Mouse (Mus musculus) lung, postnatal 0 days (tissue): ENCODE results near the gene Odr4. TPM values are rescaled to one million over a fixed set of nuclear protein-coding genes. Genes with fewer than 3 reads are reported as not detected.

Source experiments
- ATAC-seq: fragments of 200-750 bp; cut with Nextera tagmentation; 2 replicates; pipeline ENCODE4 v1.8.0; 2017; ENCODE audit warnings: moderate library complexity
- DNase-seq: peaks from one replicate; pipeline ENCODE4 v3.0.0-alpha.2; 2016; ENCODE audit warnings: low spot score
- H3K27ac ChIP-seq: fragments of 300-500 bp; sonication (generic); 2 replicates; pipeline ENCODE4 v1.5.1; 2014; ENCODE audit warnings: antibody characterized with exemption, mild to moderate bottlenecking, low read length, mixed read lengths
- H3K27me3 ChIP-seq: fragments of 300-500 bp; sonication (generic); replicated peaks from 2 replicates; pipeline ENCODE4 v1.6.1; 2014; ENCODE audit warnings: low read length, mixed read lengths; ENCODE audit not compliant: insufficient read depth
- H3K36me3 ChIP-seq: fragments of 300-500 bp; sonication (generic); 2 replicates; pipeline ENCODE4 v1.6.1; 2014; ENCODE audit warnings: low read length, mixed read lengths; ENCODE audit not compliant: insufficient read depth
- H3K4me1 ChIP-seq: fragments of 300-500 bp; sonication (generic); 2 replicates; pipeline ENCODE4 v1.6.1; 2014; ENCODE audit warnings: antibody characterized with exemption, low read depth, low read length, mixed read lengths; ENCODE audit not compliant: insufficient read depth
- H3K4me2 ChIP-seq: fragments of 300-500 bp; sonication (generic); replicated peaks from 2 replicates; pipeline ENCODE4 v1.6.1; 2014; ENCODE audit warnings: low read depth, mild to moderate bottlenecking, low read length, moderate library complexity, mixed read lengths
- H3K4me3 ChIP-seq: fragments of 300-500 bp; sonication (generic); 2 replicates; pipeline ENCODE4 v1.5.1; 2014; ENCODE audit warnings: low read depth, low read length
- H3K9ac ChIP-seq: fragments of 300-500 bp; sonication (generic); replicated peaks from 2 replicates; pipeline ENCODE4 v1.6.1; 2014; ENCODE audit warnings: low read depth, mild to moderate bottlenecking
- H3K9me3 ChIP-seq: fragments of 300-500 bp; sonication (generic); 2 replicates; pipeline ENCODE4 v1.6.1; 2016; ENCODE audit warnings: low read length, mixed read lengths
- CTCF ChIP-seq: IDR thresholded peaks from 2 replicates; pipeline ENCODE4 v1.5.1; 2016; ENCODE audit warnings: antibody characterized with exemption, mild to moderate bottlenecking
- EP300 ChIP-seq: IDR thresholded peaks from 2 replicates; pipeline ENCODE4 v1.6.1; 2016; ENCODE audit warnings: antibody characterized with exemption, mild to moderate bottlenecking, control low read depth
- WGBS: fragments of 180-500 bp; shearing (Covaris S2); extraction: QIAGEN DNeasy Blood & Tissue Kit; methylation state at CpG from one replicate; pipeline ENCODE4 v1.1.7; 2014; 5-methylcytosine and 5-hydroxymethylcytosine counted together
- polyA plus RNA-seq: library from polyadenylated mRNA; unstranded; fragments of >200 nt; fragmentation: Nextera tagmentation; extraction: Ambion mirVana; gene quantifications from 2 replicates; pipeline ENCODE4 v1.2.1, GENCODE M21; 2015

Odr4 gene
- polyA plus RNA-seq, 1 experiment from 2014 or later: 39.1 TPM

DNA sequence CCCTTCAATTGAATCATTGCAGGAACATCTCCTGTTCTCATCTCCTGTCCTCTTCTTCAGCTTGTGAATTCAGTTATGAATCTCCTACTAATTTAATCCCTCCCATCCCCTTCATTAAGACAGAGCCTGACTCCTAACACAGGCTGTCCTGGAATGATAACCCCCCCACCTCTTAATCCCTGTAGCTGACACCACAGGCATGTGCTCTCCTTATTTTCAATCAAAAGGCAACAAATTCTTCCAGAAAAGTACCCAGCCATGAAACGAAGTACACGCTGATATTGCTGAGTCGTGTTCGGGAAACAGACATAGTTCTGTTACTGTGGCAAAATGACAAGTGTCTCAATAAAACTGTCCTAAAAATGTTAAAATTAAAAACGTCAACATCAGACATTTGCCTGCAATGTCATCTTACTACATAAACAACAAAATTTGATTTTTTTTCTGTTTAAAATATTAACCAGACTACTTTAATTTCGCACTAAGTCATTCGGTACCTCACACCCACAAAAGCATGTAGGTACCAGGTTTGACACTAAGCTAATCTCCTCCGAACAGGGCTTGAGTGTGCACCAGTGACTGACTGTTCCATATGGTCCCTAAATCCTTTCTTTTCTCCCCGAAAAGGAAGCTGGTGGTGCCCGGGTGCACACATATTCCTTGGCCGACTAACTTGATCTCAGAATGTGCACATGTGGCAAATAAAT lies 796 bp downstream of the Odr4 start:
- WGBS: 19% methylated on average over 11 of the region's 11 CpGs
- Histone ChIP-seq H3K4me1 (no peaks in the 10 kb centered on the region), H3K4me3 (peak overlapping the region; percentile 72), H3K9ac (peak overlapping the region; percentile 66), H3K9me3 (no peaks in the 10 kb centered on the region), H3K36me3 (0 out of 2 replicates have a peak, but pooled peaks cover 20% of the 10 kb centered on the region), H3K4me2 (peak overlapping the region; percentile 68), H3K27me3 (no peaks in the 10 kb centered on the region), H3K27ac (peak overlapping the region; percentile 93)
- peak; percentile 27 for DNase-seq
- TF ChIP-seq EP300 (no peak), CTCF (no peak)
- ATAC-seq: no peak

DNA sequence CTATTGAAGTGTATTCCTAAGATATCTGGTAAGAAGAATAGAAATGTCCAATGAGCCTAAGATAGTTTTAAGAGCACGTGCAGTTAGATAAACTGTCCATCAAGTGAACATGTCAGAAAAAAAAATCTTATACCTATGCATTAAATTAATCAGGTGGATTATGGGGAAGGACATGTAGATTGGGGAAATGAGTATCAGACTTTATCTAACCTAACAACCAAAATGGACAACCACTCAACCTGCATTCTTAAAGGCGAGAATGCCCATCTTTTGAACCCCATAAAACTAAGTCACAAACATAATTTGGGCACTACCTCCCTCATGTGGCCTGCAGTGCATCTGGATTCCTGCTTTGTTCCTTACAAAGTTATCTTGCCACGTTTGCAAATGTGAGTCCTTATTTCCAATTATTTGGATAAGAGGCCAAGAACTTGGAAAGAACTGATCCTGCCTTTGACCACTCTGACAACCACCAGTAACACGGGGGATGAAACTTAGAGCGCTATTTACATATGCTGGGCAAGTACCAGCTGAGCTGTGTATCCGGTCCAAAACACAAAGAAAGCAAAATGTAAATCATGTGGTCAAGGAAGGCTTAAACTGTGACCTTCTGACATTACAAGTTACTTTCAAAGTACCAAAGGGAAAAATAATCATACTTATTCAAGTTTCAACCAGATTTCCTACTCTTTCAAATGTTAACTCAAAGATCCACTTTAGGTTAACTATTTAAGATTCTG lies 3.3 kb downstream of the Odr4 start:
- DNase-seq (no peak), ATAC-seq (no peak)
- Histone ChIP-seq H3K4me2 (no peak overlapping the region), H3K4me3 (no peak overlapping the region), H3K27me3 (no peaks in the 10 kb centered on the region), H3K36me3 (0 out of 2 replicates have a peak, but pooled peaks cover 18% of the 10 kb centered on the region), H3K9me3 (no peaks in the 10 kb centered on the region), H3K27ac (no peak overlapping the region), H3K9ac (no peak overlapping the region), H3K4me1 (no peaks in the 10 kb centered on the region)
- TF ChIP-seq EP300: no peak
- no peak for TF ChIP-seq CTCF
- WGBS: 88% methylated on average over 6 of the region's 6 CpGs

DNA sequence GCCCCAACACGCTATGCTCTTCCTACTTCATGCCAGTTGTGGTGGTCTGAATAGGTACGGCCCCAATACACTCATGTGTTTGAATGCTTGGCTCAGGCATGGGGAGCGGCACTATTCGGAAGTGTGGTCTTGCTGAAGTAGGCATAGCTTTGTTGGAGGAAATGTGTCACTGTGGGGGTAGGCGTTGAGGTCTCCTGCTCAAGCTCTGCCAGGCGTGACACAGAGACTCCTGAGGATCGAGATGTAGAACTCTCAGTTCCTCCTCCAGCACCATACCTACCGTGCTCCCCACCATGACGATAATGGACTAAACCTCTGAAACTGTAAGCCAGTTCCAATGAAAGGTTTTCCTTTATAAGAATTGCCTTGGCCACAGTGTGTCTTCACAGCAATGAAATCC lies 5.3 kb downstream of the Odr4 start:
- Histone ChIP-seq H3K4me1 (no peaks in the 10 kb centered on the region), H3K9me3 (no peaks in the 10 kb centered on the region), H3K27ac (no peak overlapping the region), H3K27me3 (no peaks in the 10 kb centered on the region), H3K4me2 (no peak overlapping the region), H3K4me3 (no peak overlapping the region), H3K36me3 (0 out of 2 replicates have a peak, but pooled peaks cover 18% of the 10 kb centered on the region), H3K9ac (no peak overlapping the region)
- DNase-seq: no peak
- 94% methylated on average over 9 of the region's 9 CpGs for WGBS
- TF ChIP-seq EP300: no peak
- TF ChIP-seq CTCF: no peak
- ATAC-seq: no peak

DNA sequence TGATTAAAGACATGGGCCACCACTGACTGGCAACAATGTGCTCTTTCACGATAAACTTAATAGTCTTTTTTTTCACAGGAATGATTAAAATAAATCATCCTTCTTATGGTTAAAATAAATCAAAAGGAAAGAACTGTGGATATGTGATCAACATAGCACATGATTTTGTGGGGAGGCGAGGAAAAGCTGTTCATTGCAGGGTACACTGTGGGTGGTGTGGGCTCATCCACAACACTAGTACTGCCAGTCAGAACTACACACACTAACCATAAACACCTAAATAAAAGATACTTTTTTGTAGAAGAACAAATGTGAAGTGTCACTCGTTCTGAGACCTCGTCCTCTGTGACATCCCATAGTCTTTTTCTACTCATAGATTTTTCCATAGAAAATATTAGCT lies 8.7 kb downstream of the Odr4 start:
- Histone ChIP-seq H3K9me3 (no peaks in the 10 kb centered on the region), H3K4me3 (no peak overlapping the region), H3K4me2 (no peak overlapping the region), H3K4me1 (no peaks in the 10 kb centered on the region), H3K27me3 (no peaks in the 10 kb centered on the region), H3K27ac (no peak overlapping the region), H3K36me3 (0 out of 2 replicates have a peak, but pooled peaks cover 21% of the 10 kb centered on the region), H3K9ac (no peak overlapping the region)
- ATAC-seq (no peak), DNase-seq (no peak)
- TF ChIP-seq CTCF (no peak), EP300 (no peak)
- 96% methylated on average over 4 of the region's 4 CpGs for WGBS

DNA sequence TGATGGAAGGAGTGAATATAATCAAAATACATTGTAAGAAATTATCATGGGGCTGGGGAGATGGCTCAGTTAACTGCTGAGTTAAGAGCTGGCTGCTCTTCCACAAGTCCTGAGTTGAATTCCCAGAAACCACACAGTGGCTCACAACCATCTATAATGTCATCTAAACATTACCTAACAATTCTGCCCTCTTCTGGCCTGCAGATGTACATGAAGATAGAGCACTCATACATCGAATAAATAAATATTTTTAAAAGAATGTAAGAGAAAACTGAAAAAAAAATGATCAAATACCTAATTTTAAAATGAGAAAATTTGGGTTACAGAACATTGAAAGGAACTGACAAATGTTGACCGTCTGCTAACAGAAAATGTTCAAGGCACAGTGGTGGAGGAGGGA lies 18.6 kb downstream of the Odr4 start:
- Histone ChIP-seq H3K36me3 (0 out of 2 replicates have a peak, but pooled peaks cover 4% of the 10 kb centered on the region), H3K9me3 (no peaks in the 10 kb centered on the region)

DNA sequence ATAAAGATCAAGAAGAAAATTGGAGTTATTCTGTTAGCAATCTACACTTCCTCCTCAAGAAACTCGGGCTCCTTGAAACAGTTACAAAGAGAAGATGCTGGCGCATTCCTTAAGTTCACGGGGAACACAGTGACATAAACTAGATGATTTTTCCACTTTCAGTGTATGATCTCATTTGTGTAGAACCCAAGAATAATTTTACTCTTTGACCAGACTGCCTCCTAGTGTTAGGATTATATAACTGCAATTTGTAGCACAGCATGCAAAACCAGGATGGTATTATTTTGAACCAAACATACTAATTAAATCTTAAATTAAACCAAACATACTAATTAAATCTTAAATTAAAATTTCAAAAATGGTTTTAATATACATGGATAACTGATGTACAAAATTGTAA lies 20.0 kb downstream of the Odr4 start:
- ATAC-seq: no peak

More for the DNA sequence above, 18.6 kb downstream of the Odr4 start:
- no peak for TF ChIP-seq CTCF
- TF ChIP-seq EP300: no peak
- H3K4me1 ChIP-seq: no peaks in the 10 kb centered on the region
- ATAC-seq: no peak
- no peak overlapping the region for H3K4me2 ChIP-seq
- no peak overlapping the region for H3K27ac ChIP-seq
- DNase-seq: no peak
- 80% methylated on average over 2 of the region's 2 CpGs for WGBS
- H3K4me3 ChIP-seq: no peak overlapping the region
- H3K9ac ChIP-seq: no peak overlapping the region
- H3K27me3 ChIP-seq: no peaks in the 10 kb centered on the region

More for the DNA sequence above, 20.0 kb downstream of the Odr4 start:
- Histone ChIP-seq H3K9me3 (no peaks in the 10 kb centered on the region), H3K4me2 (no peak overlapping the region), H3K27me3 (no peaks in the 10 kb centered on the region), H3K4me1 (no peaks in the 10 kb centered on the region), H3K9ac (no peak overlapping the region), H3K27ac (no peak overlapping the region), H3K4me3 (no peak overlapping the region), H3K36me3 (0 out of 2 replicates have a peak, but pooled peaks cover under 1% of the 10 kb centered on the region)
- DNase-seq: peak; percentile 37
- TF ChIP-seq EP300 (no peak), CTCF (peak; percentile 54)
- 74% methylated on average over 3 of the region's 3 CpGs for WGBS
